Mouse (Mus musculus) cortical plate, adult 2 months (tissue): ENCODE results near the gene Nbas. TPM values are rescaled to one million over a fixed set of nuclear protein-coding genes. Genes with fewer than 3 reads are reported as not detected.
A peak's percentile ranks its signal among the peaks of the same experiment; 100 is the strongest.

Experiments
- H3K27ac ChIP-seq: fragments of 200-500 bp; 2 replicates; pipeline ENCODE4 v1.5.1; 2012; ENCODE audit warnings: low read length, control low read depth, inconsistent platforms; ENCODE audit not compliant: insufficient read depth
- H3K4me1 ChIP-seq: fragments of 200-500 bp; 2 replicates; pipeline ENCODE4 v1.6.1; 2011; ENCODE audit warnings: low read length; ENCODE audit not compliant: control insufficient read depth, insufficient read depth
- H3K4me3 ChIP-seq: fragments of 200-500 bp; 2 replicates; pipeline ENCODE4 v1.5.1; 2011; ENCODE audit warnings: mild to moderate bottlenecking, low read length, control low read depth; ENCODE audit not compliant: insufficient read depth
- CTCF ChIP-seq: fragments of 200-500 bp; IDR thresholded peaks from 2 replicates; pipeline ENCODE4 v1.5.1; 2011; ENCODE audit warnings: mild to moderate bottlenecking, control low read depth, low read length; ENCODE audit not compliant: insufficient read depth; ENCODE audit errors: extremely low read depth
- POLR2A ChIP-seq: fragments of 200-500 bp; IDR thresholded peaks from 2 replicates; pipeline ENCODE4 v1.6.1; 2011; ENCODE audit warnings: mild to moderate bottlenecking, low read length, control low read depth; ENCODE audit not compliant: insufficient read depth; ENCODE audit errors: extremely low read depth
- polyA plus RNA-seq: library from polyadenylated mRNA; depleted of rRNA; stranded (reverse); fragments of >200 nt; gene quantifications from 2 replicates; pipeline ENCODE4 v1.2.3, GENCODE M21; 2012

The Nbas gene
- polyA plus RNA-seq, 1 experiment, result 25.7 TPM

DNA sequence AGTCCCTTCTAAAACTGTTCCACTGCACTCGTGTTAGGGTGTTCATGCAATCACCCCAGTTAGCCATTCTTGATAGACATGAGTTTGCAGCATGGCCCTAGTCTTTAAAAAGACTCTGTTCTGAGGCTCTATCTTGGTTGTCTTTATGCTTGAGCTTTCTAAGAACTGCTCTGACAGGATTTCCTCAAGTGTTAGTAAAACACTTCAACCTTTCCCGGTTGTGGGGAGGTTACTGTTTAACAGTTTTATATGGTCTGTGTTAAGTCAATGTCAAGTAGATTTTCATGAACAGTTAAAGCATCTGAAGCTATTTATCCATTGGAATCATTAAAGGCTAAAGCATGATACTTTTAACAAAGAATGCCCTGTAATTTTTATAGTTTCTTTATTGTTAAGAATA lies 183.1 kb downstream of the Nbas start:
- Histone ChIP-seq H3K4me1 (no peaks in the 10 kb centered on the region), H3K27ac (no peak overlapping the region), H3K4me3 (no peak overlapping the region)
- TF ChIP-seq POLR2A (no peak), CTCF (no peak)

GRCm38 (mm10) chr12:13460223-13460853 lies 191.4 kb downstream of the Nbas start:
- Histone ChIP-seq H3K27ac (no peak overlapping the region), H3K4me1 (peaks cover 5% of the 10 kb centered on the region; the same call in 1 of the 2 replicates), H3K4me3 (no peak overlapping the region)
- no peak for TF ChIP-seq POLR2A
- no peak for TF ChIP-seq CTCF

DNA sequence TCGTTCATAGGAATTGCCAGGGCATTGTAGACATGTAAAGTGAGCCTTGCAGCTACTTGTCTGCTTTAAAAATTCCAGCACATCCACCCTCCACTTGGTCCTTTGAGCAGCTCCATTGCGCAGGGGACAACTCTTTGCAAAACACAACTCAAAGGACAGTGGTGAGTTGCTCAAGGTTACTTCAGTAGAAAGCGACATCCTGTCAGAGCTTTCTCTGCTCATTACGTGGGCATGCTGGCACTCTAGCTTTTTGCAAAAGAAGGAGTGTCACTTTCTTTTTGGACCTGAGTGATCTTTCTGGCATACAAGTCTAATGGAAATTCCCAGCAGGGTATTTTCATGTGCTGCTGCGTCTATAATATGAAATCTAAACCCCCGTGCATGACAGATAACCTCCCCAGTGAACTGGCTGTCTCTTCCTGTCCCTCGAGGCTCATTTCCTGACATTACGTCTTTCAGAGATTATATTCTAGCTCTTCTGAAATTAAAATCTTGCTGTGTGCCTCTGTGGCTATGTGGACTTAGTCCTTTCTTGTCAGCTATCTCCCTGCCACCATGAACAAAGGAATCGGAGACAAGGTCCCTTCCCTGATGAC lies 192.7 kb downstream of the Nbas start:
- peak overlapping the region; percentile 74; the same call in 1 of the 2 replicates for H3K27ac ChIP-seq
- peaks cover 5% of the 10 kb centered on the region; the same call in 1 of the 2 replicates for H3K4me1 ChIP-seq
- no peak for TF ChIP-seq POLR2A
- no peak for TF ChIP-seq CTCF
- no peak overlapping the region for H3K4me3 ChIP-seq

DNA sequence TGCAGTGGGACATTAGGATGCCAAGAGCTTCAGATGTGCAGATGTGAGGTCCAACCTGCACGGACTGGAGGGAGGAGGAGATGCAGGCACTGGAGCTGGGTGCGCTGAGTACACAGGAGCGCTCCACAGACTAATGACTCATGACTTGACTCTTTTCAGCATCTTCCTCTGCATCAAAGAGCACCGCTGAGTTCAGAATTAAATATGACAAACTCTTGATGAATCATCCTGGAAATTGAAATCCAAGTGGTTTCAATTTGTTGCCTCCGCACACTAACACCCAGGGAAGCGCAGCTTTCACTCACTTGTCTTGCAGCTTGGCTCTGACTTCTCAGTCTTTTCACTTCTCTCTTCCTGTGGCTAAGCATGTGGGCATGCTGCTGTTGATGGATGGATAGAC lies 193.5 kb downstream of the Nbas start:
- H3K4me3 ChIP-seq, result no peak overlapping the region
- no peak for TF ChIP-seq POLR2A
- peaks cover 5% of the 10 kb centered on the region; the same call in 1 of the 2 replicates for H3K4me1 ChIP-seq
- H3K27ac ChIP-seq, result no peak overlapping the region; the same call in 1 of the 2 replicates

DNA sequence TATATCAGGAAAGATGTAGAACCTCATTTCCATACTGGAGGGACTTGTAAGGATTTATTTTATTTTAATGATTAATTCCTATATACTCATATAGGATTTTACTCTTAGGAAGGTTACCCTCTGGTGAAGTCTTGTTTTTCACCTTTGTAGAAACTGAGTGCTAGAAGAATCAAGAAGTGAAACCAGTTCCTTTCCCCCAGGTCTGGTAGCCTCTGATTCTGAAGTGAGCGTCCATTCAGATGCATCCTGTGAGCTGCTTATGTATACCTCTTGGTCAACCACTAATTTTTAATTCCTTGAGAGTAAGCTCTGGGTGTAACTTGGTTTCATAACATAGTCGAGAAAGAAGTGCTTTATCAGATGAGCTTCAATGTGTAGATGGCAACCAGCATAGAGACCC lies 196.6 kb downstream of the Nbas start:
- peak overlapping the region; percentile 59; the same call in 1 of the 2 replicates for H3K27ac ChIP-seq
- peaks cover 5% of the 10 kb centered on the region; the same call in 1 of the 2 replicates for H3K4me1 ChIP-seq
- no peak overlapping the region for H3K4me3 ChIP-seq
- no peak for TF ChIP-seq CTCF
- TF ChIP-seq POLR2A, result no peak

DNA sequence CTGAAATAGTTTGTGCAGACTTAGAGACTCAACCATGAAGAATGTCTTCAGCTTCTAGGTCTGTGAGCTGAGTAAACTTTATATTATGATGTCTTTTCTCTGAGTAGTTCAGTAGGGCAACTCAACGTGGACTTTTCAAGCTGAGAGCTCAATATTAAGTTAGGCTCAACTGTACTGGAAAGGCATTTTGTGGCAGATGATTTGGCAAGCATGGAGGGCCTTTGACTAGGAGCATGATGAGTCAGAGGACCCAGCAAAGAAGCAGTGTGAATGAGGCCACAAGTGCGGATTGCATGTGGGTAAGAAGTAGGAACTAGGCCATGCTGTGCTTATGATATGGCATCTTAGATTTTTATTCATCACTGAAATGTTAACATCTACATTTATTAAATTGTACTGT lies 205.9 kb downstream of the Nbas start:
- Histone ChIP-seq H3K4me1 (no peaks in the 10 kb centered on the region; the same call in 1 of the 2 replicates), H3K27ac (no peak overlapping the region), H3K4me3 (no peak overlapping the region)
- no peak for TF ChIP-seq POLR2A
- no peak for TF ChIP-seq CTCF

- H3K4me3 ChIP-seq, result no peak overlapping the region
- no peak overlapping the region; the same call in 1 of the 2 replicates for H3K27ac ChIP-seq
- H3K4me1 ChIP-seq, result no peaks in the 10 kb centered on the region; the same call in 1 of the 2 replicates
- no peak for TF ChIP-seq POLR2A
- no peak for TF ChIP-seq CTCF
Measured at GRCm38 (mm10) chr12:13479163-13479562, 210.2 kb downstream of the Nbas start.

DNA sequence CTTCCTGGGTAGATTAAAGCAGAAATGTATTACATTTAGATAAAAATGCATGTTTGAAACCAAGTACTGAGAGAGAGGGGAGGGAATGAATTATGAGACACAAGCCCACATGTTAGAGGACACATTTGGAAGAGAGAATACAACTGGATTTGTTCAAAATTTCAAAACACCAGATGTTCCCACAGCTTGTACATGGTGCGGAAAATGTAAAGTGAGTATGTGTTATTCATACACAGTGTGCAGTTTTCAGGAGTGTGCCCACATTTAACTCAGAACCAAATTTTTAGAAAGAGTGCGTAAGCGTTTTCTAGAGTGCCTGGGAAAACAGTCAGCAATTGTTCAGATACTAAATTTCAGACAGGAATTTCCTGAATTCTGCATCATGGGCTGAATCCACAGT lies 217.3 kb downstream of the Nbas start:
- H3K4me3 ChIP-seq, result no peak overlapping the region
- peaks cover 1% of the 10 kb centered on the region for H3K4me1 ChIP-seq
- no peak overlapping the region for H3K27ac ChIP-seq
- no peak for TF ChIP-seq CTCF
- no peak for TF ChIP-seq POLR2A

- Histone ChIP-seq H3K4me1 (no peaks in the 10 kb centered on the region; the same call in 1 of the 2 replicates), H3K4me3 (no peak overlapping the region), H3K27ac (no peak overlapping the region)
- TF ChIP-seq POLR2A (no peak), CTCF (no peak)
Measured at GRCm38 (mm10) chr12:13497211-13497610, 228.3 kb downstream of the Nbas start.
